Mouse (Mus musculus): Measurements from ENCODE around the gene Kank4.

GRCm38 (mm10) chr4:98754456-98754855, 62.9 kb downstream of the Kank4 start:
- TF ChIP-seq CTCF (IDR thresholded peaks at IDR 0.05; ENCODE audit: control insufficient read depth, insufficient read depth, low read length) = no peak
- no peak for TF ChIP-seq POLR2A (IDR thresholded peaks at IDR 0.05; ENCODE audit: borderline replicate concordance, control insufficient read depth, low read depth, low read length)
